Mouse (Mus musculus): ENCODE measurements around the gene Ovol1.

DNA sequence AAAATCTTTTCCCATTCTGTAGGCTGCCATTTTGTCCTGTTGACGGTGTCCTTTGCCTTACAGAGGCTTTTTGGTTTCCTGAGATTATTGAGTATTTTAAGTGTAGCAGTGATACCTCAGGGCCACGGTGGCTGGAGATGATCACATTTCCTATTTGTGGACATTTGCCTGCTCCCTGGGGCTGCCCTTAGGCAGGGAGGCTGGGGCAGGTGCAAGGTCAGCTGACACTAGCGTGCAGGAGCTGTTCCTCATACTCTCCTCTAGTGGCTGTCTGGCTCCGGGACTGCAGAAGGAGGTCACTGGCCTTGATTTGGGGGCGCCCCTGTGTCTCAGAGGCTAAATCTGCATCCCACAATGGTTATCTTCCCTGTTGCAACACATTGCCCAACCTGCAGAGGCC lies 35.2 kb downstream of the Ovol1 start:
- TF ChIP-seq EP300 (IDR thresholded peaks at IDR 0.05; ENCODE audit: low read depth) (no peak), CTCF (IDR thresholded peaks at IDR 0.05; ENCODE audit: low read depth) (no peak)
